ENCODE assay signal across 11 mouse cellular contexts in genomic region chr11:6184202-6184935, GRCm38 (mm10). TPM values are rescaled to one million over a fixed set of nuclear protein-coding genes. Genes with fewer than 3 reads are reported as not detected.
DNase-seq lines count a peak whose midpoint lies in the region; ATAC-seq and TF ChIP-seq lines count a peak whose summit lies in the region.
"Had no signal": no experiment of that assay in that cellular context is flagged by ENCODE, and none has a peak within 500 bp of the region (broad histone marks: within the 10 kb centered on the region; RNA-seq: fewer than 3 reads in every experiment).

No protein-coding gene starts in this region.

- H3K27me3 ChIP-seq in intestine, embryonic 15.5 days (replicated peaks) = no peaks in the 10 kb centered on the region
- H3K27me3 ChIP-seq in intestine, postnatal 0 days (replicated peaks; ENCODE audit: control insufficient read depth, insufficient read depth, low read length) = no peaks in the 10 kb centered on the region

- H3K4me1 ChIP-seq in intestine, embryonic 15.5 days (replicated peaks) = peaks cover 7% of the 10 kb centered on the region; the same call in 1 of the 2 replicates
- H3K4me1 ChIP-seq in intestine, postnatal 0 days (replicated peaks; ENCODE audit: control insufficient read depth, insufficient read depth, low read length) = peaks cover 3% of the 10 kb centered on the region; the same call in 1 of the 2 replicates
- H3K4me1 ChIP-seq in olfactory bulb, adult 2 months (ENCODE audit: control insufficient read depth, insufficient read depth, low read length) = peaks cover 19% of the 10 kb centered on the region

- H3K27ac ChIP-seq in intestine, embryonic 15.5 days = peak overlapping the region; percentile 22; the same call in 1 of the 2 replicates
- no peak overlapping the region for H3K27ac ChIP-seq in intestine, postnatal 0 days (ENCODE audit: low read depth, low read length)
- H3K27ac ChIP-seq in olfactory bulb, adult 2 months (ENCODE audit: insufficient read depth, low read depth, low read length) = peak overlapping the region; percentile 23

- TF ChIP-seq CTCF in intestine, postnatal 0 days (IDR thresholded peaks at IDR 0.05; ENCODE audit: low read depth) = no peak
- no peak for TF ChIP-seq CTCF in olfactory bulb, adult 2 months (IDR thresholded peaks at IDR 0.05; ENCODE audit: insufficient read depth, low read depth, low read length)

- ATAC-seq in intestine, embryonic 15.5 days = 0 out of 2 replicates have a peak, but pooled peaks have one; percentile 39
- ATAC-seq in intestine, postnatal 0 days = no peak

- no peak for TF ChIP-seq POLR2A in olfactory bulb, adult 2 months (IDR thresholded peaks at IDR 0.05; ENCODE audit: insufficient read depth, low read depth, low read length)

- H3K9me3 ChIP-seq in intestine, embryonic 15.5 days = no peaks in the 10 kb centered on the region
- H3K9me3 ChIP-seq in intestine, postnatal 0 days (ENCODE audit: control insufficient read depth) = no peaks in the 10 kb centered on the region

- H3K36me3 ChIP-seq in intestine, embryonic 15.5 days = no peaks in the 10 kb centered on the region
- H3K36me3 ChIP-seq in intestine, postnatal 0 days (ENCODE audit: control insufficient read depth, insufficient read depth) = peaks cover 4% of the 10 kb centered on the region; the same call in 1 of the 2 replicates

- no peak overlapping the region for H3K9ac ChIP-seq in intestine, embryonic 15.5 days
- no peak overlapping the region for H3K9ac ChIP-seq in intestine, postnatal 0 days (ENCODE audit: low read depth, low read length)

- 50% methylated on average over 11 of the region's 11 CpGs for WGBS in intestine, embryonic 15.5 days
- 34% methylated on average over 11 of the region's 11 CpGs for WGBS in intestine, postnatal 0 days
- 37% methylated on average over 11 of the region's 11 CpGs for WGBS in olfactory bulb, adult 2 months

- DNase-seq in NIH3T3 (ENCODE audit: low read depth) = peak; percentile 64
- peak; percentile 11 for DNase-seq in heart, postnatal 4 days
- DNase-seq in kidney, postnatal 10 days = no peak
- DNase-seq in frontal cortex, postnatal 25 days (ENCODE audit: low spot score in 2 of 2) = no peak
- no peak for DNase-seq in adrenal gland, adult 8-10 months
- DNase-seq: layer of hippocampus, adult 9-11 months; lung, postnatal 36 days had no signal

- H3K4me2 ChIP-seq in intestine, embryonic 15.5 days (replicated peaks) = no peak overlapping the region
- H3K4me2 ChIP-seq in intestine, postnatal 0 days (replicated peaks; ENCODE audit: low read depth) = no peak overlapping the region

- no peak overlapping the region for H3K4me3 ChIP-seq in intestine, embryonic 15.5 days (replicated peaks)
- H3K4me3 ChIP-seq in intestine, postnatal 0 days (ENCODE audit: low read depth, low read length) = no peak overlapping the region
- H3K4me3 ChIP-seq in olfactory bulb, adult 2 months (ENCODE audit: insufficient read depth, low read depth, low read length) = no peak overlapping the region

RNA-seq across cellular contexts. Expression of gene A730071L15Rik, which starts 15.5 kb away (rescaled TPM):
- 0.38 and 0.44 TPM in 2 replicates for polyA plus RNA-seq in intestine, embryonic 15.5 days (2015; fragmentation: Nextera tagmentation; extraction: Ambion mirVana)
- polyA plus RNA-seq in intestine, postnatal 0 days (2015; fragmentation: Nextera tagmentation; extraction: Ambion mirVana) = 0.41 and 0.74 TPM in 2 replicates
- total RNA-seq in heart, postnatal 4 days (2021) = under 1 TPM in 1 of 2 experiments, not detected in 1; 0.20 TPM
- polyA plus RNA-seq in olfactory bulb, adult 2 months (2012; ENCODE audit: insufficient read depth, insufficient read length, low replicate concordance, missing spikeins) = not detected in 2 replicates
- under 1 TPM in 2 of 4 experiments, not detected in 2; 0.17 to 0.30 TPM for total RNA-seq in adrenal gland, adult 8-10 months (2022)
- total RNA-seq: heart, adult 18-20 months had no signal

RNA-seq across cellular contexts. Expression of gene Nudcd3, which starts 15.8 kb away (rescaled TPM):
- 34.7 and 36.6 TPM in 2 replicates for polyA plus RNA-seq in intestine, embryonic 15.5 days (2015; fragmentation: Nextera tagmentation; extraction: Ambion mirVana)
- polyA plus RNA-seq in intestine, postnatal 0 days (2015; fragmentation: Nextera tagmentation; extraction: Ambion mirVana) = 17.2 and 20.0 TPM in 2 replicates
- total RNA-seq in heart, postnatal 4 days (2021) = 10 to 100 TPM; 64.2 to 66.8 TPM
- not detected in 2 replicates for polyA plus RNA-seq in olfactory bulb, adult 2 months (2012; ENCODE audit: insufficient read depth, insufficient read length, low replicate concordance, missing spikeins)
- 10 to 100 TPM; 69.6 to 92.4 (median 82.8) TPM for total RNA-seq in adrenal gland, adult 8-10 months (2022)

RNA-seq across cellular contexts. Expression of gene Npc1l1, which starts 45.6 kb away (rescaled TPM):
- 10.3 and 13.8 TPM in 2 replicates for polyA plus RNA-seq in intestine, embryonic 15.5 days (2015; fragmentation: Nextera tagmentation; extraction: Ambion mirVana)
- polyA plus RNA-seq in intestine, postnatal 0 days (2015; fragmentation: Nextera tagmentation; extraction: Ambion mirVana) = 70.7 and 75.4 TPM in 2 replicates
- total RNA-seq in heart, postnatal 4 days (2021) = under 1 TPM in 1 of 2 experiments, not detected in 1; 0.07 TPM
- polyA plus RNA-seq in olfactory bulb, adult 2 months (2012; ENCODE audit: insufficient read depth, insufficient read length, low replicate concordance, missing spikeins) = not detected in 2 replicates
- total RNA-seq in adrenal gland, adult 8-10 months (2022) = under 1 TPM in 2 of 4 experiments, not detected in 2; 0.13 to 0.15 TPM
- total RNA-seq: heart, adult 18-20 months had no signal

Comparison
In these comparisons a context has a peak if more than half of its experiments do, and no peak if none do; other contexts are left out.
1. DNase-seq: peak in NIH3T3 (single experiment) and heart, postnatal 4 days (single experiment); none in kidney, postnatal 10 days (single experiment), frontal cortex, postnatal 25 days (0 of 2) and adrenal gland, adult 8-10 months (single experiment).
2. RNA of gene Npc1l1, which starts 45.6 kb away (polyA plus RNA-seq): 70.7 to 75.4 TPM in intestine, postnatal 0 days and 10.3 to 13.8 TPM in intestine, embryonic 15.5 days; not detected in olfactory bulb, adult 2 months; every median in the first group is over 10 times any median in the second.